Mouse (Mus musculus): ENCODE results near the gene Olfr155. TPM values are rescaled to one million over a fixed set of nuclear protein-coding genes. Genes with fewer than 3 reads are reported as not detected.

The Olfr155 gene
- not detected for polyA plus RNA-seq (2021)

DNA sequence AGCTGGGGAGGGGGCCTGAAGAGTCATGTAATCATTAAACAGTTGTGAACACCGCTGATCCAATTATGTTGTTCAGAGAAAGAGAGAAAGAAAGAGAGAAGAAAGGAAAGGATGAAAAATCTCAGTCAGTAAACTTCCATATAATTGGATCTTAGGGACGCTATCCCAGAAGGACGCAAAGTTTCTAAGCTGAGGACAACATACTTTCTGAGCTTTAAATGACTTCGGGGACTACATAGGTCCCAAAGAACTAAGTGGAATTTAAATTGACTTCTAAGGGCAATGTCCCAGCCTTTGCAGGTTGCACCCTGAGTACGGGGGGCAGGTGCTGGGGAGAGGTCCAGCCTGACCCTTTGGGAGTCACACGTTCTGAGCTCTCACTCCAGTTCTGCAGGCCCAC, at the start of gene Olfr155:
Gene Olfr155 (plus strand): TSS at position 301 of the 400 bp plus-strand sequence.
- in situ Hi-C loops (cut with MboI; ENCODE audit: low pct_unique_long_range_greater_than_20kb): no loop called here
- no peak for TF ChIP-seq CTCF (IDR thresholded peaks at IDR 0.05)

DNA sequence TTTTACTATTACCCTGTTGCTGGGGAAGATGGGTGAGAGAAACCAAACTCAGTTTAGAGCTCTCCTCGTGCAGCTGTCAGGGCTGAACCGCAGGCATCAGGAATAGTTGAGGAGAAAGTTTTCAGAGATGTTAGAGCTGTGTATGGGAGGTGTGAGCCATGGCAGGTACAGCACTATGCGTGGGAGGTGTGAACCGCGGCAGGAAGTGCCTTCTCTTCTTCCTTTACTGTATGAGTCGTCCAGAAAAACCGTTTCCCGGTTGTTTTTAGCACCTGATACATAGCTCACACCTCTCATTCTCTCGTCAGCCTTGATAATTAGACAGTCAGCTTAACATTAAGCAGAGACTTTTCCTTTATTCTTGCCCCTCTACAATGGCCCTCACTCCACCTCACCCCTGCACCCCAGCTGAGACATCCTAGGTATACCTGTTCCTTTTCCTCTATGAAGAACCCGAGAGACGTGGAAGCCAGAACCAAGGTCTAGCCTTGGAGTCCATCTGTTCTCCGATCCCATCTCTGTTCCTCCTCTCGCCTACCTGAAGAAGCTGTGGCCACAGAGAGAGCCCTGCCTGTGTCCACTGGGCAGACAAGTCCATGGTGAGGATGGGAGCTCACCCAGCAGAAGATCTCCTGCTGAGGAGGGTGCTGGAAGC, 28.3 kb upstream of the Olfr155 start:
- no peak for DNase-seq (ENCODE audit: low read depth, low spot score)
- in situ Hi-C loops (cut with MboI; ENCODE audit: low pct_unique_long_range_greater_than_20kb): no loop called here
- no peak for TF ChIP-seq CTCF (IDR thresholded peaks at IDR 0.05)
- POLR2A ChIA-PET: no interaction called here
- CTCF ChIA-PET: interaction anchor here (1.2 kb wide), 1 partner anchor 13 kb away, joined by 3 read pairs; no protein-coding TSS in a partner anchor
- H3K27me3 ChIP-seq: peaks cover 5% of the 10 kb centered on the region
- no peak for ATAC-seq

More for the DNA sequence above, at the start of gene Olfr155:
- peaks cover 3% of the 10 kb centered on the region for H3K27me3 ChIP-seq
- no peak for DNase-seq (ENCODE audit: low read depth, low spot score)
- POLR2A ChIA-PET: no interaction called here
- CTCF ChIA-PET: interaction anchor here (0.9 kb wide), 1 partner anchor 14 kb away, joined by 3 read pairs; no protein-coding TSS in a partner anchor
- ATAC-seq: no peak

DNA sequence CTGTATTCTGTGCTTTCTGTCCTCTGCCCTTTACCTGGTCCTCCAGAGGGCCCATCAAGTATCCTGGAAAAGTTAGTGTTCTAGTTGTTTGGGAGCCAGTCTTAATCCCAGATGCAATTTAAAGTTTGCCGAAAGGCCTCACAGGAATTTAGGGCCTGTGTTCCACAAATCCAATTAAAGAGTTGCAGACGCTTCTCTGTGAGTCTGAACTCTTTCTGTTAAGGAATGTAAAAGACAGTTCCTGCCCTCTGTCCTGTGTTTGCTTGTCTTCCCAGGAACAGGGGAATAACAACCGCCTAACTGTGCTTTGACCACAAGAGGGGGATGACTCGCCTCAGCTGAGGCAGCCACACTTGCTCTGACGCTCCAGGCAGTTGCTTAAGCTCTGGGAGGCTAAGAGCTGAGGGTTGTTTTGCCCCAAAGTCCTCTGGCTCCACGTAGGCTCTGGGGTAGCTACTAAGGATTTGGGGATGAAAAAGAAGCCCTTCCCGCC, 27.5 kb upstream of the Olfr155 start, which contains the start of gene Olfr156:
Gene Olfr156 (minus strand): TSS at position 51 of the 493 bp plus-strand sequence.
- ChIA-PET CTCF (no interaction called here), POLR2A (no interaction called here)
- ATAC-seq (no peak), DNase-seq (ENCODE audit: low read depth, low spot score) (no peak)
- in situ Hi-C loops (cut with MboI; ENCODE audit: low pct_unique_long_range_greater_than_20kb): no loop called here
- no peak for TF ChIP-seq CTCF (IDR thresholded peaks at IDR 0.05)
- peaks cover 2% of the 10 kb centered on the region for H3K27me3 ChIP-seq

DNA sequence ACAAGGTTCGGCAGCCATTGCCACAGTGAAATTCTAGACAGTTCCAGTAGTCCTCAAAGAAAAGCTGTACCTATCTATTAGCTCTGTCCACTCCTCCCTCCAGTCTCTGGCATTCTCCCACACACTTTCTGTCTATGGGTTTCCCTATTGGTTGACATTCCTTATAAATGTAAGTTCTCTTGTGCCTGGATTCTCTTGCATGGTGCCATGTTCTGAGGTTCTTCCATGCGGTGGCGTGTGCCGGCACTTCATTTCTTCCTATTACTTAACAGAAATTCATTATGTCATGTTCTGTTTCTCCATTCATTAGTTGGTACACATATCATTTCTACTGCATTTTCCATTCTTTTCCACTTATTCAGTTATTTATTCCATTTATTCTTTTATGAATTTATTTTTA, 22.6 kb upstream of the Olfr155 start:
- ChIA-PET POLR2A (no interaction called here), CTCF (no interaction called here)
- DNase-seq (ENCODE audit: low read depth, low spot score) (no peak), ATAC-seq (no peak)
- H3K27me3 ChIP-seq: no peaks in the 10 kb centered on the region
- no peak for TF ChIP-seq CTCF (IDR thresholded peaks at IDR 0.05)
- in situ Hi-C loops (cut with MboI; ENCODE audit: low pct_unique_long_range_greater_than_20kb): no loop called here

DNA sequence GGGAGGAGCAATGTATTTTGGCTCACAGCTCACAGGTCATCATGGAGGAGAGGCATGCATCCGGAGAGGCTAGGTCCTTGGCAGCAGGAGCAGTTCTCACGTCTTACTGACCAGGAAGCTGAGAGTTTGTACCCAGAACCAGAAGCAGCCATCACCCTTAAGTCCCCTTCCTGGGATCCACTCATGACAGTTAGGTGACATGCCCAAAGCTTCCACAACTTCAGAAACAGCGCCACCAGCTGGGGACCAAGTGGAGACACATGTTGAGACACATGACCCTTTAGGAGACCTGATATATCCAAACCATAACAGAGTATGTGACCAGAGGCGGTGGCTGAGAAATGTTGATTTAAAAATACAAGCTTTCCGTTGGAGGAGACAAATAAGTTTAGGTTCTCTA, 19.3 kb upstream of the Olfr155 start:
- in situ Hi-C loops (cut with MboI; ENCODE audit: low pct_unique_long_range_greater_than_20kb): no loop called here
- ChIA-PET CTCF (no interaction called here), POLR2A (no interaction called here)
- DNase-seq (ENCODE audit: low read depth, low spot score) (no peak), ATAC-seq (no peak)
- TF ChIP-seq CTCF (IDR thresholded peaks at IDR 0.05): peak; percentile 37
- H3K27me3 ChIP-seq: no peaks in the 10 kb centered on the region

DNA sequence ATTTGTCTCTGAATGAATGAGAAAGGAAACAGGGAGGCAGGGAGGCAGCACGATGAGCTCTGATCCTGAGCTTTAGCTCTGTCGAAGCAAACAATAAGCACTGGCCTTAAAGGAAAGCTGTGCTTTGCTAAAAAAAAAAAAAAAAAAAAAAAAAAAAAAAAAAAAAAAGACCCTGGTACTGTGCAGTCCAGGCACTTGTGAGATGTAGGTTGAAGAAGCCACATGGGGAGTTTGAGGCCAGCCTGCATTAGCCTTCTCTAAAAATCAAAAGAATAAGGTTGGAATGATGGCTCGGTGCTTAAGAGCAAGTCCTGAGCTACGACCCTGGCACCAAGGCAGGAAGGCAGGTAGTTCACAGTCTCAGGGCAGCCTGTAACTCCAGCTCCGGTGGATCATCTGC, 17.6 kb upstream of the Olfr155 start:
- DNase-seq (ENCODE audit: low read depth, low spot score) (no peak), ATAC-seq (no peak)
- in situ Hi-C loops (cut with MboI; ENCODE audit: low pct_unique_long_range_greater_than_20kb): no loop called here
- no peaks in the 10 kb centered on the region for H3K27me3 ChIP-seq
- POLR2A ChIA-PET: interaction anchor here (0.7 kb wide), 1 partner anchor 15 kb away, joined by 6 read pairs; no protein-coding TSS in a partner anchor
- CTCF ChIA-PET: interaction anchor here (1.2 kb wide), 1 partner anchor 204 kb away, joined by 3 read pairs; no protein-coding TSS in a partner anchor
- no peak for TF ChIP-seq CTCF (IDR thresholded peaks at IDR 0.05)

DNA sequence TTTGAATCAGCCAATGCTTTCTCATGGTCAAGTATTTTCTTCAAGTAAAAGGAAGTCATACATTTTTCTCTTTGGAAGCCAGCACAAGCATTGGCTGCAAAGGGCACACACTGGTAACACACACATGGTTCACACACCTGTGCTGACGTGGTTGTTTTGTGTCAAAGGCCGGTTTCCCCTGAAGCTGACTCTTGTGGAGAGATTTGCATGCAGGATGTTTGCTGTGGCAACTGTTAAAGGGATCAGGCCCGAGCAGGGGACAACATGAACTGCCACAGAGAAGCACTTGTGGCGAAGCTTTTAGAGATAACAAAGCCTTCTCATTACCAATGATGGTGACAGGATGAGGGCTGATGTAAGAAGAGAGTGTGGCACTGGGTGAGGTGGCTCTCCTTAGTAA, 16.6 kb upstream of the Olfr155 start:
- H3K27me3 ChIP-seq: no peaks in the 10 kb centered on the region
- ChIA-PET POLR2A (no interaction called here), CTCF (interaction anchor here (1.6 kb wide), 1 partner anchor 71 kb away, joined by 4 read pairs; no protein-coding TSS in a partner anchor)
- DNase-seq (ENCODE audit: low read depth, low spot score) (no peak), ATAC-seq (no peak)
- TF ChIP-seq CTCF (IDR thresholded peaks at IDR 0.05): no peak
- in situ Hi-C loops (cut with MboI; ENCODE audit: low pct_unique_long_range_greater_than_20kb): no loop called here

DNA sequence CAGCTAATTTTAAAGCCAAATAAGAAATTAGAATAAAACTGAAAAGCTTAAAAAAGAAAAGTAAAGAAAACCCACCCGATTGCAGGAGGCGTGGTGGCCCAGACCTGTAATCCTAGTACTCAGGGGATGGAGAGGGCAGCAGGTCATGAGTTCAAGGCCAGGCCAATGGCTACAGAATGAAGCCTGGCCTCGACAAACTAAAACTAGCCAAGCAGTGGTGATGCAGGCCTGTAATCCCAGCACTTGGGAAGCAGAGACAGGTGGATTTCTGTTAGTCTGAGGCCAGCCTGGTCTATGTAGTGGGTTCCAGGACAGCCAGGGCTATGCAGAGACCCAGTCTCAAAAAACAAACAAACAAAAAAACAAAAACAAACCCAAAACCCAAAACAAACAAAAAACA, 13.0 kb upstream of the Olfr155 start:
- ATAC-seq (no peak), DNase-seq (ENCODE audit: low read depth, low spot score) (no peak)
- POLR2A ChIA-PET: no interaction called here
- H3K27me3 ChIP-seq: no peaks in the 10 kb centered on the region
- CTCF ChIA-PET: interaction anchor here (1.3 kb wide), 1 partner anchor 13 kb away, joined by 3 read pairs; the partner anchor contains the start of gene Olfr155
- TF ChIP-seq CTCF (IDR thresholded peaks at IDR 0.05): no peak
- in situ Hi-C loops (cut with MboI; ENCODE audit: low pct_unique_long_range_greater_than_20kb): no loop called here

DNA sequence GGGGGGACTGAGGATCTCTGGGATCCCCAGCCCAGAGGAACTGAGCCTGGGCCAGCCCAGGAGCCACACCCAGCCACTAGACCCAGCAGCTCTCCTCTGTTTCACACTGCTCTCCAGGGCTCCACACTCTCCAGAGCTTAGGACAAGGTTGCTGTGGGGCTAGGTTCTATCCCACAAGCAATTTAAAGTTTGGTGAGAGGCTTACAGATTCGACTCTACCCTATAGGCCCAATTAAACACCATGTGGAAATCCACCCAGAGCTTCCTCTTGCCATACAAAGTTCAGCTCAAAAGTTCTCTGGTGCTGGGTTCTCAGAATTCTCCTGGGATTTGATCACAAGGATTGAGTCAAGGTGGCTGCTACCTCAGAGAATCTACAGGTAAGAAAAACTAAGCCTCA, 11.3 kb upstream of the Olfr155 start, which contains the start of gene Olfr157:
Gene Olfr157 (minus strand): TSS at position 101 of the 400 bp plus-strand sequence.
- H3K27me3 ChIP-seq: no peaks in the 10 kb centered on the region
- CTCF ChIA-PET: no interaction called here
- POLR2A ChIA-PET: no interaction called here
- no peak for TF ChIP-seq CTCF (IDR thresholded peaks at IDR 0.05)
- in situ Hi-C loops (cut with MboI; ENCODE audit: low pct_unique_long_range_greater_than_20kb): no loop called here
- DNase-seq (ENCODE audit: low read depth, low spot score) (no peak), ATAC-seq (no peak)

DNA sequence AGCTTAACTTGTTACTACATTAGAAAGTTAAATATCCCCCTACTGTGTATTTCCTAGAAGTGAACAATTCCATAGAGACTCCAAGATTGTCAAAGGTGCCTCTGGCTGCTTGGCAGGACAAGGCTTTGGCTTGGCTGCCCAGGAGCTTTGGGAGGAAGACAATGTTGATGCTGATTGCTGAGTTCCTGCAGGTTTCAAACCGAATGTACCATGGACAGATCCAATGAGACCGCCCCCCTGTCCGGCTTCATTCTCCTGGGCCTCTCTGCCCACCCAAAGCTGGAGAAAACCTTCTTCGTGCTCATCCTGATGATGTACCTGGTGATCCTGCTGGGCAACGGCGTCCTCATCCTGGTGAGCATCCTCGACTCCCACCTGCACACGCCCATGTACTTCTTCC, 2.7 kb downstream of the Olfr155 start:
- in situ Hi-C loops (cut with MboI; ENCODE audit: low pct_unique_long_range_greater_than_20kb): no loop called here
- POLR2A ChIA-PET: no interaction called here
- TF ChIP-seq CTCF (IDR thresholded peaks at IDR 0.05): no peak

DNA sequence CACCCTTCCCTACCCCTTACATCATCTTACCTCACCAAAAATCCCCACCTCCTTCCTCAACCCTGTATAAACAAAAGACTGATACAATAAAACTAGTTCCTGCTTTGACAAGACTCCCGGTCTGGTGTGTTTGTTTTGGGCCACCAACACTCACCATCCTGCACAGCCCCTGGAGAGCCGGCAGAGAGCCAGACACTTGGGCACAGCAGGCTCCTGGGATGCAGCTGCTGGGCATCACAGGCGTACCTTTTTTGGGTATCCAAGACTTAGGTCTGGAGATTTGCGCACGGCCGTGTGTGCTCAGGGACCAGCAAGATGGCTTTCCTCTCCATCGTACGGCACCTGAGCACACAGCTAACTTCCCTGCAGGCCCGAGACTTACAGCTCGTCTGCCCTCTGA, 8.5 kb downstream of the Olfr155 start:
- ATAC-seq: no peak
- peaks cover 5% of the 10 kb centered on the region for H3K27me3 ChIP-seq
- POLR2A ChIA-PET: no interaction called here
- TF ChIP-seq CTCF (IDR thresholded peaks at IDR 0.05): no peak
- in situ Hi-C loops (cut with MboI; ENCODE audit: low pct_unique_long_range_greater_than_20kb): no loop called here
- no peak for DNase-seq (ENCODE audit: low read depth, low spot score)
- CTCF ChIA-PET: interaction anchor here (1.6 kb wide), 1 partner anchor 234 kb away, joined by 3 read pairs; no protein-coding TSS in a partner anchor

More for the DNA sequence above, 2.7 kb downstream of the Olfr155 start:
- DNase-seq (ENCODE audit: low read depth, low spot score): no peak
- ATAC-seq: no peak
- peaks cover 5% of the 10 kb centered on the region for H3K27me3 ChIP-seq
- CTCF ChIA-PET: no interaction called here
